Comparison of ENCODE assay signal across 9 mouse cellular contexts in genomic region chr2:105671798-105672595, GRCm38 (mm10). TPM values are rescaled to one million over a fixed set of nuclear protein-coding genes. Genes with fewer than 3 reads are reported as not detected.
DNase-seq lines count a peak whose midpoint lies in the region; ATAC-seq lines count a peak whose summit lies in the region.
"Had no signal": no experiment of that assay in that cellular context is flagged by ENCODE, and none has a peak within 500 bp of the region (broad histone marks: within the 10 kb centered on the region; RNA-seq: fewer than 3 reads in every experiment).

No protein-coding gene starts in this region.

- peaks cover 16% of the 10 kb centered on the region for H3K4me1 ChIP-seq in kidney, embryonic 14.5 days (ENCODE audit: control insufficient read depth, insufficient read depth, low read length)
- peaks cover 8% of the 10 kb centered on the region for H3K4me1 ChIP-seq in hindbrain, embryonic 16.5 days (ENCODE audit: control insufficient read depth, insufficient read depth, low read depth, low read length)
- peaks cover 63% of the 10 kb centered on the region for H3K4me1 ChIP-seq in neural tube, embryonic 13.5 days (replicated peaks)

- H3K36me3 ChIP-seq in kidney, embryonic 14.5 days (ENCODE audit: control insufficient read depth, insufficient read depth, low read length), result no peaks in the 10 kb centered on the region
- no peaks in the 10 kb centered on the region for H3K36me3 ChIP-seq in hindbrain, embryonic 16.5 days (ENCODE audit: control insufficient read depth, insufficient read depth, low read length)
- no peaks in the 10 kb centered on the region for H3K36me3 ChIP-seq in neural tube, embryonic 13.5 days
- H3K36me3 ChIP-seq: lung, embryonic 15.5 days had no signal

- ATAC-seq in kidney, embryonic 14.5 days (ENCODE audit: low FRiP score, low TSS enrichment), result no peak
- no peak for ATAC-seq in hindbrain, embryonic 16.5 days
- no peak for ATAC-seq in neural tube, embryonic 13.5 days (ENCODE audit: low read depth)

- H3K9ac ChIP-seq in kidney, embryonic 14.5 days (ENCODE audit: low read depth, low read length), result no peak overlapping the region
- peak overlapping the region; percentile 36; the same call in 1 of the 2 replicates for H3K9ac ChIP-seq in hindbrain, embryonic 16.5 days (ENCODE audit: low read depth, low read length)
- peak overlapping the region; percentile 1 for H3K9ac ChIP-seq in neural tube, embryonic 13.5 days
- H3K9ac ChIP-seq: lung, embryonic 15.5 days had no signal

- H3K4me3 ChIP-seq in kidney, embryonic 14.5 days (ENCODE audit: low read length), result peak overlapping the region; percentile 7; the same call in 1 of the 2 replicates
- H3K4me3 ChIP-seq in hindbrain, embryonic 16.5 days (ENCODE audit: low read length), result peak overlapping the region; percentile 50
- peak overlapping the region; percentile 51 for H3K4me3 ChIP-seq in neural tube, embryonic 13.5 days
- H3K4me3 ChIP-seq: lung, embryonic 15.5 days had no signal

- no peak overlapping the region for H3K4me2 ChIP-seq in kidney, embryonic 14.5 days (replicated peaks; ENCODE audit: low read depth, low read length)
- H3K4me2 ChIP-seq in hindbrain, embryonic 16.5 days (ENCODE audit: low read length), result peak overlapping the region; percentile 57
- peak overlapping the region; percentile 68 for H3K4me2 ChIP-seq in neural tube, embryonic 13.5 days
- H3K4me2 ChIP-seq: lung, embryonic 15.5 days had no signal

- peaks cover 97% of the 10 kb centered on the region for H3K27me3 ChIP-seq in kidney, embryonic 14.5 days (ENCODE audit: control insufficient read depth, insufficient read depth, low read length)
- H3K27me3 ChIP-seq in hindbrain, embryonic 16.5 days (replicated peaks; ENCODE audit: control insufficient read depth, insufficient read depth, low read length), result peaks cover 21% of the 10 kb centered on the region
- H3K27me3 ChIP-seq in neural tube, embryonic 13.5 days, result peaks cover 99% of the 10 kb centered on the region

- under 1% methylated on average over 25 of the region's 25 CpGs for WGBS in kidney, embryonic 14.5 days
- 10% methylated on average over 25 of the region's 25 CpGs for WGBS in hindbrain, embryonic 16.5 days
- WGBS in neural tube, embryonic 13.5 days, result 4% methylated on average over 25 of the region's 25 CpGs

- no peak for DNase-seq in kidney, adult 18-20 months
- peak; percentile 72 to 77 for DNase-seq in cerebellum, postnatal 25 days
- no peak for DNase-seq in layer of hippocampus, adult 9-10 months (ENCODE audit: low spot score)
- DNase-seq in thymus, postnatal 25 days, result no peak
- no peak for DNase-seq in frontal cortex, postnatal 10 days (ENCODE audit: low spot score in 2 of 2)

- no peaks in the 10 kb centered on the region for H3K9me3 ChIP-seq in kidney, embryonic 14.5 days (ENCODE audit: control insufficient read depth, low read length)
- no peaks in the 10 kb centered on the region for H3K9me3 ChIP-seq in hindbrain, embryonic 16.5 days (ENCODE audit: control insufficient read depth, low read length)
- no peaks in the 10 kb centered on the region for H3K9me3 ChIP-seq in neural tube, embryonic 13.5 days
- H3K9me3 ChIP-seq: lung, embryonic 15.5 days had no signal

- H3K27ac ChIP-seq in kidney, embryonic 14.5 days (ENCODE audit: low read depth, low read length), result no peak overlapping the region
- peak overlapping the region; percentile 57; the same call in 1 of the 2 replicates for H3K27ac ChIP-seq in hindbrain, embryonic 16.5 days (ENCODE audit: low read depth, low read length)
- H3K27ac ChIP-seq in neural tube, embryonic 13.5 days (replicated peaks), result peak overlapping the region; percentile 54
- H3K27ac ChIP-seq: lung, embryonic 15.5 days had no signal

RNA-seq across cellular contexts. Expression of gene Pax6, which starts 3.3 kb away (rescaled TPM):
- 0.12 and 0.46 TPM in 2 replicates for polyA plus RNA-seq in kidney, embryonic 14.5 days (2014; fragmentation: Nextera tagmentation; extraction: Ambion mirVana)
- 40.7 and 43.8 TPM in 2 replicates for polyA plus RNA-seq in hindbrain, embryonic 16.5 days (2015; fragmentation: Nextera tagmentation; extraction: Ambion mirVana)
- 16.0 and 16.7 TPM in 2 replicates for polyA plus RNA-seq in neural tube, embryonic 13.5 days (2015; fragmentation: Nextera tagmentation; extraction: Ambion mirVana)
- polyA plus RNA-seq: lung, embryonic 15.5 days had no signal

Comparison
In these comparisons a context has a peak if more than half of its experiments do, and no peak if none do; other contexts are left out.
1. DNase-seq: peak in cerebellum, postnatal 25 days (2 of 2); none in kidney, adult 18-20 months (single experiment), layer of hippocampus, adult 9-10 months (single experiment), thymus, postnatal 25 days (single experiment) and frontal cortex, postnatal 10 days (0 of 2).
2. RNA of gene Pax6, which starts 3.3 kb away (polyA plus RNA-seq): 40.7 to 43.8 TPM in hindbrain, embryonic 16.5 days and 16.0 to 16.7 TPM in neural tube, embryonic 13.5 days; 0.12 to 0.46 TPM in kidney, embryonic 14.5 days; every median in the first group is over 10 times any median in the second.
3. Peak in every context shown above with its lines, with median percentiles within 50 percentile points of each other: H3K4me3 ChIP-seq.